Mouse (Mus musculus) adrenal gland, postnatal 14 days (tissue): ENCODE results near the gene Brsk2. TPM values are rescaled to one million over a fixed set of nuclear protein-coding genes. Genes with fewer than 3 reads are reported as not detected.
A peak's percentile ranks its signal among the peaks of the same experiment; 100 is the strongest.
"Not testable (repeated sequence)": the region's sequence is repeated elsewhere in the genome, so short reads cannot be mapped to it uniquely, and the experiment has no call there.

ENCODE experiments used
- DNase-seq: peaks from one replicate; pipeline ENCODE4 v3.0.0; 2021; ENCODE audit warnings: mixed read lengths
- long read RNA-seq, 2 experiments: library from polyadenylated mRNA; stranded (forward); transcript quantifications; one replicate each; pipeline ENCODE4 v2.0.0; 2021
- total RNA-seq: library from RNA; stranded (reverse); gene quantifications from 2 replicates; pipeline ENCODE4 v1.2.3, GENCODE M21; 2021

Gene Brsk2
- 3.0 and 4.0 TPM in 2 replicates for total RNA-seq
- long read RNA-seq, experiment 1: 0 reads
- long read RNA-seq, experiment 2: 0 reads

GRCm38 (mm10) chr7:141948906-141949798 lies at the start of gene Brsk2:
Gene Brsk2 (plus strand): TSS chr7:141949751.
- peak; percentile 97 for DNase-seq

GRCm38 (mm10) chr7:141901825-141902224 lies 47.7 kb upstream of the Brsk2 start:
- DNase-seq: no peak

- peak; percentile 100 for DNase-seq
These were observed 47.3 kb upstream of the Brsk2 start for GRCm38 (mm10) chr7:141902269-141902729.

GRCm38 (mm10) chr7:141902791-141903190 lies 46.8 kb upstream of the Brsk2 start:
- no peak for DNase-seq

GRCm38 (mm10) chr7:141908591-141908990 lies 41.0 kb upstream of the Brsk2 start:
- no peak for DNase-seq

- DNase-seq: no peak
These were observed 38.2 kb upstream of the Brsk2 start for GRCm38 (mm10) chr7:141911305-141911704.

- no peak for DNase-seq
These were observed 31.1 kb upstream of the Brsk2 start, which contains the start of gene Tollip for GRCm38 (mm10) chr7:141918407-141918806. Gene Tollip (minus strand): TSS chr7:141918507.

GRCm38 (mm10) chr7:141924121-141924520 lies 25.4 kb upstream of the Brsk2 start:
- DNase-seq: not testable (repeated sequence)

- DNase-seq: peak; percentile 89
These were observed 24.6 kb upstream of the Brsk2 start for GRCm38 (mm10) chr7:141924917-141925316.

- no peak for DNase-seq
These were observed 20.9 kb upstream of the Brsk2 start for GRCm38 (mm10) chr7:141928642-141929041.

- DNase-seq: no peak
These were observed 15.2 kb upstream of the Brsk2 start for GRCm38 (mm10) chr7:141934128-141934898.

- no peak for DNase-seq
These were observed 14.6 kb upstream of the Brsk2 start for GRCm38 (mm10) chr7:141934951-141935350.

GRCm38 (mm10) chr7:141943444-141943843 lies 6.1 kb upstream of the Brsk2 start:
- no peak for DNase-seq

GRCm38 (mm10) chr7:141945927-141946326 lies 3.6 kb upstream of the Brsk2 start:
- DNase-seq: peak; percentile 17

- DNase-seq: no peak
These were observed 2.0 kb upstream of the Brsk2 start for GRCm38 (mm10) chr7:141947512-141947911.

GRCm38 (mm10) chr7:141948045-141948444 lies 1.5 kb upstream of the Brsk2 start:
- DNase-seq: no peak

GRCm38 (mm10) chr7:141949799-141950103 lies 200 bp downstream of the Brsk2 start:
- no peak for DNase-seq

GRCm38 (mm10) chr7:141950104-141951013 lies 808 bp downstream of the Brsk2 start:
- DNase-seq: peak; percentile 23

GRCm38 (mm10) chr7:141951821-141952220 lies 2.3 kb downstream of the Brsk2 start:
- DNase-seq: no peak

- no peak for DNase-seq
These were observed 3.4 kb downstream of the Brsk2 start for GRCm38 (mm10) chr7:141952920-141953319.

GRCm38 (mm10) chr7:141953616-141954015 lies 4.1 kb downstream of the Brsk2 start:
- no peak for DNase-seq
